Mouse (Mus musculus) liver, adult 2 months (tissue): ENCODE measurements around the gene Olfr960.

Experiments
- CTCF ChIP-seq: fragments of 200-500 bp; IDR thresholded peaks from 2 replicates; pipeline ENCODE4 v1.5.1; 2011; ENCODE audit warnings: low read depth, low read length, control low read depth
- POLR2A ChIP-seq: fragments of 200-500 bp; IDR thresholded peaks from 2 replicates; pipeline ENCODE4 v1.6.1; 2011; ENCODE audit warnings: low read length, control low read depth; ENCODE audit not compliant: insufficient read depth; ENCODE audit errors: extremely low read depth

DNA sequence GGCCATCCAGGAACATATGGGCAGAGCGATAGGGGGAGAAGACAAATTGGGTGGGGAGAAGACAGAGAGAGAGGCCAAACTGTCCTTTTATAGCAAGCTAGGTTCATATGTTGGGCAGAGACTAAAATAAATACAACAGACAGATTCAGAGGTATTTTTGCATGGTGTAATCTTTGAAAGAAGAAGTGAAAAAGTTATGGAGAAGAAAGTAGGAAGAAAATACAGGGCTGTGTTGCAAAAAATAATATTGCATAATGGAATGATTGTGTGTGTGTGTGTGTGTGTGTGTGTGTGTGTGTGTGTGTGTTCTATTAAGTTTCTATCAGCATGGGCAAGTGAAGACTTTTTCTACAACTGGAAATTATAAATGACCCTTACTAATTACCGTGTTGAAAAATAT lies 7.9 kb downstream of the Olfr960 start:
- TF ChIP-seq CTCF: no peak
- TF ChIP-seq POLR2A: no peak
